Mouse (Mus musculus): Measurements from ENCODE around the gene Smc4. TPM values are rescaled to one million over a fixed set of nuclear protein-coding genes. Genes with fewer than 3 reads are reported as not detected.

Gene Smc4
- polyA plus RNA-seq, 1 experiment from 2014 or later: 145 TPM

DNA sequence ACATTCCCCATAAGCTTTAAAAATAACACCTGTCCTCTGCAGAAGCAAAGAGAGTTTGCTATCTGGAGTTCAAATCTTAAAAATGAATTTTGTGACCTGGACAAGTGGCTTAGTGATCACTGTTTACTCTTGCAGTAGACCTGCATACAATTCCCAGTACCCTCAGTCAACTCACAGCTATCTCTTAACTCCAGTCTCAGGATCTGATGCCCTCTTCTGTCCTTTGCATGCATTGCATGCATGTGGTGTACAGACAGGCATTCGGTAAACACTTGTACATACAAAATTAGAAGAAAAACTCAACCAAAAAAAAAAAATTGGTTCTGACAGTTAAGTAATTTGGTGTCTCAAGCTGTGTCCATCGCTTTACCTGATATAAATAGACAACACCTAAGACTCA lies 15.7 kb downstream of the Smc4 start:
- Histone ChIP-seq H3K27ac (replicated peaks) (no peak overlapping the region), H3K9me3 (no peaks in the 10 kb centered on the region), H3K4me1 (no peaks in the 10 kb centered on the region), H3K4me3 (no peak overlapping the region), H3K27me3 (replicated peaks) (no peaks in the 10 kb centered on the region), H3K36me3 (peaks cover 83% of the 10 kb centered on the region), H3K9ac (no peak overlapping the region), H3K4me2 (no peak overlapping the region)
- ATAC-seq (ENCODE audit: extremely low read depth, insufficient number of reproducible peaks, low FRiP score, low TSS enrichment): no peak
- WGBS: 91% methylated on average over 2 of the region's 2 CpGs

DNA sequence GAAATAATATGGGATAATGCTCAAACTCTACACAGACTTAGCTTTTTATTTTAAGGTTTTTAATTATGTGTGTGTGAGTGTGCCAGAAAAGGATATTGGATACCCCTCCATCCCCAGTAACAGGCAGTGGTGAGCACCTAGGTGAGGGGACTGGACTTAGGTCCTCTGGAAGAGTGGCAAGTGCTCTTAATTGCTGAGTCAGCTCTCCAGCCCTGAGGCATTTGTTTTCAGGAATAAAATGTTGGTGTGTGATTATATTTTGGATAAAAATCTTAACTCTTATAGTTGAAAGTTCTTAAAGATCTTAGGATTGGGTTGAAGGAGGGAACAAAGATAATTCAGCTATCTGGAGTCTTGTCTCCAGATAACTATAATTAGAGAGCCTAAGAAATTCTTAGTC lies 16.2 kb downstream of the Smc4 start:
- Histone ChIP-seq H3K27ac (replicated peaks) (no peak overlapping the region), H3K27me3 (replicated peaks) (no peaks in the 10 kb centered on the region), H3K4me2 (no peak overlapping the region), H3K4me1 (no peaks in the 10 kb centered on the region), H3K36me3 (peaks cover 88% of the 10 kb centered on the region), H3K4me3 (no peak overlapping the region), H3K9ac (no peak overlapping the region), H3K9me3 (no peaks in the 10 kb centered on the region)
- ATAC-seq (ENCODE audit: extremely low read depth, insufficient number of reproducible peaks, low FRiP score, low TSS enrichment): no peak

DNA sequence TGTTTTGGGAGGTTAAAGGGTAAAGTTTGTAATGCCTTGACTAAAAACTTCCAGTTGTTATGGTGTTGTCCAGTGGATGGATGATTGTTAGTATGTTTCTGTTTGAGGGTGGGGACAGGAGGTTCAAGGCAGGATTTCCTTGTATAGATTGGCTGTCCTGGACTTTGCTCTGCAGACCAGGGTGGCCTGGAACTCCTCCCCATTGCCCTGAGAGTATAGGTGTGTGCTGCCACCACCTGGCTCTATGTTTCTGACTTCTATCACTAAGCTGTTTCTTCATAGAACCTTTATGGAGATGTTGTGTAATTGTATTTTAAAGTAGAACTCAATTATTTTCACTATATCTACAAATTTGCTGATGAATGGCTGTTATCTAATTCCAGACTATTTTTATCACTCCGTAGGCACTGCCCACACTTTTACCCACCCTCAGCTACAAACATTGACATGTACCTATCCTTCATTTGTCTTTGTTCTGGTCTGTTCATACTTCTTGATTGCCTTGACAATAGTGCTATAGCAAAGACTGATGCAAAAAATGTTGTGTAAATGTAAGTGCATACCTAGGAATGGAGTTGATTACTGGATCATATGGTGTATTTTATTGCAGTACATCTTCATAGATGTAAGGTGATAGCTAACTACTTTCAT lies 21.7 kb downstream of the Smc4 start:
- WGBS: 58% methylated on average over 1 of the region's 1 CpGs
- no peak overlapping the region for H3K4me3 ChIP-seq
- H3K9ac ChIP-seq: no peak overlapping the region
- H3K4me2 ChIP-seq: no peak overlapping the region
- H3K36me3 ChIP-seq: peaks cover 85% of the 10 kb centered on the region
- ATAC-seq (ENCODE audit: extremely low read depth, insufficient number of reproducible peaks, low FRiP score, low TSS enrichment): no peak
- no peaks in the 10 kb centered on the region for H3K27me3 ChIP-seq (replicated peaks)
- no peaks in the 10 kb centered on the region for H3K9me3 ChIP-seq
- H3K27ac ChIP-seq (replicated peaks): no peak overlapping the region
- no peaks in the 10 kb centered on the region for H3K4me1 ChIP-seq

DNA sequence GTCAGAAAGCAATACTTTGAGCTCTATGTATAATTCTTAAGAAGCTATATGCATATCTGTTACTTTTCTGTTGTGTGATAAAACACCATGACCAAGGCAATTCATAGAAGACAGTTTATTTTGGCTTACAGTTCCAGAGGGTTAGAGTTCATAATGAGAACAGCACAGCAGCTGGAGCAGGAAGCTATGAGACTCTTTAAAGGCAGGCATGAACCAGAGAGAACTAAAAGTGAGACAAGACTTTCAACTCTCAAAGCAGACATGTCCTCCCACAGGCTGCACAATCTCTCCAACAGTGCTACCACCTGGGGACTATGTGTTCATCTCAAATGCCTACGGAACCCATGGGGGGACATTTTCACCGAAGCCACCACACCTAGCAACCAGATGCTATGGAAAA lies 35.6 kb downstream of the Smc4 start:
- peak overlapping the region; percentile 61 for H3K4me2 ChIP-seq
- H3K4me3 ChIP-seq: peak overlapping the region; percentile 40; the same call in 1 of the 2 replicates
- ATAC-seq (ENCODE audit: extremely low read depth, insufficient number of reproducible peaks, low FRiP score, low TSS enrichment): no peak
- H3K9ac ChIP-seq: no peak overlapping the region
- H3K27me3 ChIP-seq (replicated peaks): no peaks in the 10 kb centered on the region
- peaks cover 32% of the 10 kb centered on the region for H3K4me1 ChIP-seq
- peak overlapping the region; percentile 2; the same call in 1 of the 2 replicates for H3K27ac ChIP-seq (replicated peaks)
- H3K9me3 ChIP-seq: no peaks in the 10 kb centered on the region
- peaks cover 60% of the 10 kb centered on the region for H3K36me3 ChIP-seq
- 88% methylated on average over 2 of the region's 2 CpGs for WGBS

DNA sequence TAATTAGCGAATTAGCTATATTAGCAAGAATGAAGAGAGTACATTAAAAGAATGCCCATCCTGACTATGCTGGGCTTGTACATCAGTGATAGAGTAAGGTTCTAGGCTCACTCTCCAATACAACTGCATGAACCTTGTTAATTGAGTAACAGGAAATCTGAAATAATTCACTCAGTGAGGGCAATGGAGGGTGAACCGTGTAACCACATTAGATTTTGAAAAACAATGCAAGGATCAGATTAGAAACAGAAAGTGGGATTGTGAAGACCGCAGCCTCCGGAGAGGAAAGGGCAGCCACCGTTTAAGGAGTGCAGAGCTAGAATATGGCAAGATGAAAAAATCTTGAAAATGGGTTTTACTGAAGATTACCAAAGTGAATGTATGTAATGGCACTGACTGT lies 36.8 kb downstream of the Smc4 start:
- 0 out of 2 replicates have a peak overlapping the region, but pooled peaks have one; percentile 48 for H3K27ac ChIP-seq (replicated peaks)
- WGBS: 65% methylated on average over 5 of the region's 5 CpGs

DNA sequence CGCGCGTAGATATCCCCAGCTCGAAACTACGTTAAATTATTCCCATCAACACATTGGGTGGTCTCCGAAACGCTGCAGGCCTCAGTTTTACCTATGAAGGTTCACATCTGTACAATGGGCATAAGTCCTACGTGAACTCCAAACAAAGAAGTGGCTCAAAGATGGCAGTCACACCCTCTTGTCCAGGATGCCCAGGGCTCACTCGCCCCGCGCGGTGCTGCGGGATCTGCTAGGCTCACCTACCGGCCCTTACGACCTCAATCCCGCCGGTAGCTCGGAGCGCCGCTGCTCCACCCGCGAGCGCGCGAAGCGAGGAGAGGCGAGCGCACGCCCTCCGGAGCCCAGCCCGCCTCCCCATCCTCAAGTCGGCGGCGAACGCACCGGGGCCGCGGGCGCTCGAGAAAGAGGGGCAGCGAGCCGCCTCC lies 39.6 kb downstream of the Smc4 start:
- peak overlapping the region; percentile 91 for H3K4me2 ChIP-seq
- H3K27me3 ChIP-seq (replicated peaks): no peaks in the 10 kb centered on the region
- peaks cover 28% of the 10 kb centered on the region for H3K36me3 ChIP-seq
- H3K9me3 ChIP-seq: no peaks in the 10 kb centered on the region
- peak; percentile 56; the same call in 1 of the 2 replicates for ATAC-seq (ENCODE audit: extremely low read depth, insufficient number of reproducible peaks, low FRiP score, low TSS enrichment)
- peak overlapping the region; percentile 96 for H3K27ac ChIP-seq (replicated peaks)
- WGBS: under 1% methylated on average over 37 of the region's 42 CpGs
- peaks cover 45% of the 10 kb centered on the region for H3K4me1 ChIP-seq
- H3K9ac ChIP-seq: peak overlapping the region; percentile 97
- peak overlapping the region; percentile 92 for H3K4me3 ChIP-seq

More for the DNA sequence above, 36.8 kb downstream of the Smc4 start:
- no peak for ATAC-seq (ENCODE audit: extremely low read depth, insufficient number of reproducible peaks, low FRiP score, low TSS enrichment)
- Histone ChIP-seq H3K36me3 (peaks cover 49% of the 10 kb centered on the region), H3K9me3 (no peaks in the 10 kb centered on the region), H3K4me2 (peak overlapping the region; percentile 61), H3K9ac (0 out of 2 replicates have a peak overlapping the region, but pooled peaks have one; percentile 40), H3K4me1 (peaks cover 41% of the 10 kb centered on the region), H3K27me3 (replicated peaks) (no peaks in the 10 kb centered on the region), H3K4me3 (peak overlapping the region; percentile 40)

DNA sequence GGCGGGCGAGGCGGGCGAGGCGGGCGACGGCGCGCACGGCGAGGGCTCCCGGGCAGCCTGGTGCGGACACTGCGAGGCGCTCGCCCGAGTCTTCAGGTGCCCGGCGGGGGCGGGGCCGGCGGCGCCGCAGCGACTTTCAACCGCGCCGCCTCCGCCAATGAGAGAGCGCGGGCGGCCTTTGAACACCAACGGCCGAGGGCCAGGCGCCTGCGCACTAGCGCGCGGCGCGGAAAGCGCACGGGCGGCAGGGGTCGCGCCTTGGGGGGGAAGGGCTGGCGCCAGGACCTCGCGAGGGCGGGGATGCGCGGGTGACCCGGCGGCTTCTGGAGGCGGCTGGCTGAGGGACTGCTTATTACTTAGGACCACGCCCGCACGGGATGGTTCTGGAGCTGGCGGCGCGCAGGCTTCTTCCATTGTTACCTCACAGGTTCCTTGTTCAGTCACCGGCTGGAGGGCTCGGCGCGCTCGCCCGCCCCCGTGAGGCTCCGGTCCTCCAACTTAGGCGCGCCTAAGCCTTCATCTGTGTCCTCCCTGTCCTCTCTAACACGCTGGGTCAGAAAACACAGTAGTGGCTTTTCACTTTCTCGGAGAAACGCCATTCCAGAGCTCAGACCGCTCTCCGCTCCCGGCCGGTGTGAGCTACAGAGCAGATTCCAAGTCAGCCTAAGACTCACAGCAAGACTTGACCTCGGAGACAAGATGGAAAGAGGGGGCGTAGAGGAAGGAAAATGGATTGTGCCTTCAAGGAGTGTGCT lies 40.3 kb downstream of the Smc4 start, which contains the start of gene Trim59:
TSS of gene Trim59 (minus strand) at position 111 of the 755 bp plus-strand sequence.
- peak within 1 kb of the TSS; percentile 96 for H3K27ac ChIP-seq (replicated peaks)
- H3K4me3 ChIP-seq: peak within 1 kb of the TSS; percentile 92
- peaks cover 23% of the 10 kb centered on the region for H3K36me3 ChIP-seq
- WGBS: under 1% methylated on average over 73 of the region's 80 CpGs
- no peaks in the 10 kb centered on the region for H3K27me3 ChIP-seq (replicated peaks)
- H3K4me1 ChIP-seq: peaks cover 41% of the 10 kb centered on the region
- H3K9me3 ChIP-seq: no peaks in the 10 kb centered on the region
- peak within 1 kb of the TSS; percentile 91 for H3K4me2 ChIP-seq
- peak within 1 kb of the TSS; percentile 97 for H3K9ac ChIP-seq
- peak; percentile 94 for ATAC-seq (ENCODE audit: extremely low read depth, insufficient number of reproducible peaks, low FRiP score, low TSS enrichment)

DNA sequence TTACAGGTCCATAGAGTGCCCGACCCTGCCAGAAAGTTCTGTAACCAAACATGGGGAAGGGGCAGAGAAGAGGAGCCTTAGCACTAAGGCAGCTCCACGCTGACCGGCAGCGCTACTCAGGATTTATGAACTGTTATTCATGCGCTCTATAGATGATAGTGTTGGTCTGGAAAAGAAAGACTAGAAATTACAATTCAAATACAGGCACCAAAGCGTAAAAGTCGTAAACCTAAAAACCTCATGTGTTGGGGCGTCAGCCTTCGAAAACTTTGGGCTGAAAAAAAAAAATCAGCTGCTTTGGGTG lies 40.8 kb downstream of the Smc4 start:
- Histone ChIP-seq H3K4me1 (peaks cover 40% of the 10 kb centered on the region), H3K27ac (replicated peaks) (peak overlapping the region; percentile 96), H3K27me3 (replicated peaks) (no peaks in the 10 kb centered on the region), H3K9ac (peak overlapping the region; percentile 97), H3K36me3 (peaks cover 18% of the 10 kb centered on the region), H3K9me3 (no peaks in the 10 kb centered on the region), H3K4me3 (peak overlapping the region; percentile 92), H3K4me2 (peak overlapping the region; percentile 91)
- 7% methylated on average over 9 of the region's 9 CpGs for WGBS
- ATAC-seq (ENCODE audit: extremely low read depth, insufficient number of reproducible peaks, low FRiP score, low TSS enrichment): no peak

DNA sequence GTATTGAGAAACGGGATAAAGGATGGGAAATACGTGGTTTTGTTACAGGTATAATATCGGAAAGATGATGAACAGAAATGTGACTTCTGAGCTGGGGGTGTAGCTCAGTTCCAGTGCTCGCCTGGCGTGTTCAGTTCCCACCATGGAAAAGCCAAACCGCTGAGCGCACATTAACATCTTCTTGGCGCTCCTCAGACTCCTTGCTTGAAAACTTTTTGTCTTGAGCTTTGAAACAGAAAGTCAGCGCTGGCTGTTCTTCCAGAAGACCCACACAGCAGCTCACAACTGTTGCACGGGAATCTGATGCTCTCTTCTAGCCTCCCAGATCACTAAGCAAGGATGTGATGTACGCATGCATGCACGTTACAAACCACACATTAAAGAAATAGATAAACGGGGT lies 41.2 kb downstream of the Smc4 start:
- Histone ChIP-seq H3K36me3 (peaks cover 14% of the 10 kb centered on the region), H3K27ac (replicated peaks) (peak overlapping the region; percentile 96), H3K9me3 (no peaks in the 10 kb centered on the region), H3K9ac (peak overlapping the region; percentile 97), H3K4me3 (peak overlapping the region; percentile 92), H3K4me1 (peaks cover 36% of the 10 kb centered on the region), H3K27me3 (replicated peaks) (no peaks in the 10 kb centered on the region), H3K4me2 (peak overlapping the region; percentile 91)
- 24% methylated on average over 13 of the region's 13 CpGs for WGBS
- no peak for ATAC-seq (ENCODE audit: extremely low read depth, insufficient number of reproducible peaks, low FRiP score, low TSS enrichment)

DNA sequence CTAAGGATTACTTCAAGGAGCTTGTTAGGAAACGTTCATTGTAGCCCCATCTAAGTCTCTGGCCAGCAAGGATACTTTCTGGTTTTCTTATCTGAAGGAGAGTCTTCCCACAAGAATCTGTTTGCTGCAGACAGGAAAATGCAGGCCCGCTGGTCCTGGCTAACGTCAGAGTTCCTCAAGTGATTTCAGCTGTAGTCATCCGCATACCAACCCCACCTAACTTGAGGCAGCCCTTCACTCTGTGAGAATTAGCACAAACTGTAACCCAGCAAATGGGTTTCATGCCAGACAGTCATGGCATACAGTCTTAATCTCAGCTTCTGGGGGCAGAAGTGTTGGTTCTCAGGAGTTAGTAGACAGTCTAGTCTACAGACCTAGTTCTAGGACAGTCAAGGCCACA lies 42.0 kb downstream of the Smc4 start:
- Histone ChIP-seq H3K27ac (replicated peaks) (no peak overlapping the region; the same call in 1 of the 2 replicates), H3K9me3 (no peaks in the 10 kb centered on the region), H3K4me2 (peak overlapping the region; percentile 91; the same call in 1 of the 2 replicates), H3K36me3 (peaks cover 7% of the 10 kb centered on the region), H3K4me3 (no peak overlapping the region), H3K27me3 (replicated peaks) (no peaks in the 10 kb centered on the region), H3K9ac (no peak overlapping the region), H3K4me1 (peaks cover 29% of the 10 kb centered on the region)
- 36% methylated on average over 4 of the region's 4 CpGs for WGBS
- ATAC-seq (ENCODE audit: extremely low read depth, insufficient number of reproducible peaks, low FRiP score, low TSS enrichment): no peak

DNA sequence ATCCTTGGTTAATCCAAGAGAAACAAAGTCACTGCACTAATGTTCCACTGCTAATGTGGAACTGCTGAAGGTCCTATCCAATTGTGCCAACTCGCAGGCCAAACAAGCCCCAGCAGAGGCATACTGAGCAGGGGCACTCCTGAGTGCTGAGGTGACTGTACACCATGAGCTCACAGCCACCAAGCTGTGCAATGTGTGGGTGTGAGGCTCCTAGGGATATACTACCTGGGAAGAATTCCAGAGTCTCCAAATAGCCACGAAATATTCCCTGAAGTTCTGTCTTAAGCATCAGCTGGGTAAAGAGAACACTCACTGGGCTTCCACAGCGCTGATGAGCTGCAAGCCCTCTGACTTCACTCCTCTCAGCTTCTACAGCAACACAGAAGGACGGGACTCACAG lies 43.1 kb downstream of the Smc4 start:
- no peak overlapping the region for H3K9ac ChIP-seq
- no peaks in the 10 kb centered on the region for H3K27me3 ChIP-seq (replicated peaks)
- no peaks in the 10 kb centered on the region for H3K9me3 ChIP-seq
- no peak overlapping the region for H3K27ac ChIP-seq (replicated peaks)
- H3K4me3 ChIP-seq: no peak overlapping the region
- no peak overlapping the region for H3K4me2 ChIP-seq
- peaks cover 2% of the 10 kb centered on the region for H3K36me3 ChIP-seq
- 74% methylated on average over 4 of the region's 4 CpGs for WGBS
- H3K4me1 ChIP-seq: peaks cover 23% of the 10 kb centered on the region
- no peak for ATAC-seq (ENCODE audit: extremely low read depth, insufficient number of reproducible peaks, low FRiP score, low TSS enrichment)

Measured in heart, embryonic 13.5 days (tissue).